Mouse (Mus musculus) embryonic facial prominence, embryonic 11.5 days (tissue): Measurements from ENCODE around the gene Lrrc51. TPM values are rescaled to one million over a fixed set of nuclear protein-coding genes. Genes with fewer than 3 reads are reported as not detected.
A peak's percentile ranks its signal among the peaks of the same experiment; 100 is the strongest.

Source experiments
- ATAC-seq: fragments of 200-750 bp; cut with Nextera tagmentation; replicated peaks from 2 replicates; pipeline ENCODE4 v1.8.0; 2017; ENCODE audit warnings: low read depth; ENCODE audit not compliant: insufficient number of reproducible peaks, low FRiP score, low TSS enrichment
- DNase-seq: peaks from one replicate; pipeline ENCODE4 v3.0.0-alpha.2; 2015; ENCODE audit warnings: low spot score
- H3K27ac ChIP-seq: fragments of 300-500 bp; sonication (generic); replicated peaks from 2 replicates; pipeline ENCODE4 v1.5.1; 2014; ENCODE audit warnings: mild to moderate bottlenecking, low read depth, low read length, control low read depth
- H3K27me3 ChIP-seq: fragments of 300-500 bp; sonication (generic); 2 replicates; pipeline ENCODE4 v1.6.1; 2014; ENCODE audit warnings: mild to moderate bottlenecking, low read length, moderate library complexity, mixed read lengths; ENCODE audit not compliant: control insufficient read depth, insufficient read depth
- H3K36me3 ChIP-seq: fragments of 300-500 bp; sonication (generic); replicated peaks from 2 replicates; pipeline ENCODE4 v1.6.1; 2014; ENCODE audit warnings: low read depth, mild to moderate bottlenecking, low read length, moderate library complexity, mixed read lengths; ENCODE audit not compliant: control insufficient read depth, insufficient read depth
- H3K4me1 ChIP-seq: fragments of 300-500 bp; sonication (generic); 2 replicates; pipeline ENCODE4 v1.6.1; 2014; ENCODE audit warnings: low read length, mixed read lengths; ENCODE audit not compliant: control insufficient read depth, insufficient read depth
- H3K4me2 ChIP-seq: fragments of 300-500 bp; sonication (generic); 2 replicates; pipeline ENCODE4 v1.6.1; 2014; ENCODE audit warnings: low read depth, mild to moderate bottlenecking, control low read depth, low read length, moderate library complexity
- H3K4me3 ChIP-seq: fragments of 300-500 bp; sonication (generic); 2 replicates; pipeline ENCODE4 v1.5.1; 2014; ENCODE audit warnings: low read depth, low read length, control low read depth
- H3K9ac ChIP-seq: fragments of 300-500 bp; sonication (generic); replicated peaks from 2 replicates; pipeline ENCODE4 v1.6.1; 2014; ENCODE audit warnings: mild to moderate bottlenecking, control low read depth, low read length
- H3K9me3 ChIP-seq: fragments of 300-500 bp; sonication (generic); replicated peaks from 2 replicates; pipeline ENCODE4 v1.6.1; 2016; ENCODE audit warnings: mild to moderate bottlenecking, low read length, inconsistent platforms, mixed read lengths; ENCODE audit not compliant: control insufficient read depth
- WGBS: fragments of 180-500 bp; shearing (Covaris S2); extraction: QIAGEN DNeasy Blood & Tissue Kit; methylation state at CpG from one replicate; pipeline ENCODE4 v1.1.7; 2014; 5-methylcytosine and 5-hydroxymethylcytosine counted together
- polyA plus RNA-seq: library from polyadenylated mRNA; unstranded; fragments of >200 nt; fragmentation: Nextera tagmentation; extraction: Ambion mirVana; gene quantifications from 2 replicates; pipeline ENCODE4 v1.2.1, GENCODE M21; 2014

Gene Lrrc51
- polyA plus RNA-seq: 11.0 and 12.1 TPM in 2 replicates

GRCm38 (mm10) chr7:101933751-101934240 is at the start of gene Lrrc51, which contains the start of gene Numa1:
Gene Lrrc51, minus strand, starts transcription at chr7:101933895.
Gene Numa1, plus strand, starts transcription at chr7:101934111.
- Histone ChIP-seq H3K4me1 (no peaks in the 10 kb centered on the region), H3K9ac (peak within 1 kb of the TSS; percentile 77), H3K4me3 (peak within 1 kb of the TSS; percentile 69), H3K27me3 (no peaks in the 10 kb centered on the region), H3K27ac (0 out of 2 replicates have a peak within 1 kb of the TSS, but pooled peaks have one; percentile 16), H3K4me2 (peak within 1 kb of the TSS; percentile 65), H3K36me3 (no peaks in the 10 kb centered on the region; the same call in 1 of the 2 replicates), H3K9me3 (no peaks in the 10 kb centered on the region)
- DNase-seq: peak; percentile 98
- WGBS: 0% methylated on average over 40 of the region's 40 CpGs
- ATAC-seq: peak; percentile 99

- WGBS: 83% methylated on average over 1 of the region's 1 CpGs
- H3K4me2 ChIP-seq: no peak overlapping the region
- ATAC-seq (peak; percentile 44; the same call in 1 of the 2 replicates), DNase-seq (no peak)
- no peaks in the 10 kb centered on the region; the same call in 1 of the 2 replicates for H3K36me3 ChIP-seq
- H3K4me3 ChIP-seq: no peak overlapping the region
- no peaks in the 10 kb centered on the region for H3K27me3 ChIP-seq
- no peaks in the 10 kb centered on the region for H3K4me1 ChIP-seq
- H3K9me3 ChIP-seq: no peaks in the 10 kb centered on the region
- no peak overlapping the region for H3K9ac ChIP-seq
- H3K27ac ChIP-seq: no peak overlapping the region
These were observed 49.0 kb upstream of the Lrrc51 start for GRCm38 (mm10) chr7:101982735-101983134.

GRCm38 (mm10) chr7:101974505-101974904 is 40.8 kb upstream of the Lrrc51 start:
- H3K27me3 ChIP-seq: no peaks in the 10 kb centered on the region
- H3K4me2 ChIP-seq: no peak overlapping the region
- no peak overlapping the region for H3K9ac ChIP-seq
- no peak overlapping the region for H3K27ac ChIP-seq
- no peaks in the 10 kb centered on the region; the same call in 1 of the 2 replicates for H3K4me1 ChIP-seq
- no peak overlapping the region for H3K4me3 ChIP-seq
- H3K9me3 ChIP-seq: no peaks in the 10 kb centered on the region
- DNase-seq (peak; percentile 42), ATAC-seq (no peak)
- no peaks in the 10 kb centered on the region for H3K36me3 ChIP-seq
- 25% methylated on average over 2 of the region's 2 CpGs for WGBS

GRCm38 (mm10) chr7:101973730-101974129 is 40.0 kb upstream of the Lrrc51 start:
- H3K9me3 ChIP-seq: no peaks in the 10 kb centered on the region
- H3K4me1 ChIP-seq: no peaks in the 10 kb centered on the region; the same call in 1 of the 2 replicates
- 0 out of 2 replicates have a peak, but pooled peaks have one; percentile 11 for ATAC-seq
- no peak overlapping the region for H3K9ac ChIP-seq
- H3K4me3 ChIP-seq: no peak overlapping the region
- no peaks in the 10 kb centered on the region for H3K27me3 ChIP-seq
- peak overlapping the region; percentile 11; the same call in 1 of the 2 replicates for H3K27ac ChIP-seq
- H3K4me2 ChIP-seq: peak overlapping the region; percentile 1; the same call in 1 of the 2 replicates
- peak; percentile 89 for DNase-seq
- 31% methylated on average over 3 of the region's 3 CpGs for WGBS
- no peaks in the 10 kb centered on the region for H3K36me3 ChIP-seq

GRCm38 (mm10) chr7:101971721-101972120 is 38.0 kb upstream of the Lrrc51 start:
- Histone ChIP-seq H3K27me3 (no peaks in the 10 kb centered on the region), H3K27ac (peak overlapping the region; percentile 99), H3K4me1 (no peaks in the 10 kb centered on the region; the same call in 1 of the 2 replicates), H3K4me2 (peak overlapping the region; percentile 72), H3K36me3 (no peaks in the 10 kb centered on the region), H3K9me3 (no peaks in the 10 kb centered on the region), H3K4me3 (peak overlapping the region; percentile 59), H3K9ac (peak overlapping the region; percentile 90)
- 46% methylated on average over 2 of the region's 2 CpGs for WGBS
- DNase-seq (no peak), ATAC-seq (no peak)

GRCm38 (mm10) chr7:101970821-101971461 is 37.2 kb upstream of the Lrrc51 start:
- DNase-seq: peak; percentile 76
- 5% methylated on average over 19 of the region's 19 CpGs for WGBS
- Histone ChIP-seq H3K4me2 (peak overlapping the region; percentile 72), H3K4me1 (no peaks in the 10 kb centered on the region; the same call in 1 of the 2 replicates), H3K36me3 (no peaks in the 10 kb centered on the region), H3K9me3 (no peaks in the 10 kb centered on the region), H3K27me3 (no peaks in the 10 kb centered on the region), H3K9ac (peak overlapping the region; percentile 90), H3K4me3 (peak overlapping the region; percentile 59), H3K27ac (peak overlapping the region; percentile 99)
- ATAC-seq: peak; percentile 41

GRCm38 (mm10) chr7:101970429-101970775 is 36.7 kb upstream of the Lrrc51 start:
- peak overlapping the region; percentile 59 for H3K4me3 ChIP-seq
- H3K27me3 ChIP-seq: no peaks in the 10 kb centered on the region
- H3K4me2 ChIP-seq: peak overlapping the region; percentile 72
- H3K9me3 ChIP-seq: no peaks in the 10 kb centered on the region
- ATAC-seq (peak; percentile 66), DNase-seq (peak; percentile 92)
- WGBS: 0% methylated on average over 14 of the region's 17 CpGs
- H3K9ac ChIP-seq: peak overlapping the region; percentile 90
- H3K27ac ChIP-seq: peak overlapping the region; percentile 99
- H3K4me1 ChIP-seq: no peaks in the 10 kb centered on the region; the same call in 1 of the 2 replicates
- no peaks in the 10 kb centered on the region for H3K36me3 ChIP-seq
